ENCODE assay signal across 25 mouse cellular contexts in the genomic region with DNA sequence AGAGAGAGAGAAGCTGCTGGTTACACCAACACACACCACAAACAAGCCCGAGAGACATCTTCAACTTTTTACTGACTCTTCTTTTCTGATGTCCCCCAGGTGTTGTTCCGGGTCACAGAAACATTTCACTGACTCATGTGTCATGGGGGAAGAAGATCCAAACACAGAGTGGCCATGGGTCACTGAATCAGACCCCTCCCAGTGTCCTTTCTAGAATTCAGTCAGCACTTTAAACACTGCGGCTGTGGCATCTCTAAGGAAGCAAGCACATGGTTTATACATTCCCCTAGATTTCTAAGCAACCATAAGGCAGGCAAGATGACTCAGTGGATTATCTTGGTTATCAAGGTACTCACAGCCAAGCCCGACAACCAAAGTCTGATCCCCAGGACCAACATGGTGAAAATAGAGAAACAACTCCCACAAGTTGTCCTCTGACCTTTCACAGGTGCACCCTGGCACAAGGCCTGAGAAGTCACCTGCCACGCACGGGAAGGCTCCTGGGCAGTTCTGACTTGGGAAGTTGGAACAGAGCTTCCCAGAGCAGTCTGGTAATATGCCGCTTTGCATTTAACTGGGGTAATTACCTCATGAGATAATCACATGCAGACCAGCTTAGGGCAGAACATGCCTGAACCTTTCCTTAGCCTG. TPM values are rescaled to one million over a fixed set of nuclear protein-coding genes. Genes with fewer than 3 reads are reported as not detected.
DNase-seq lines count a peak whose midpoint lies in the region; ATAC-seq and TF ChIP-seq lines count a peak whose summit lies in the region.
"Had no signal": no experiment of that assay in that cellular context is flagged by ENCODE, and none has a peak within 500 bp of the region (broad histone marks: within the 10 kb centered on the region; RNA-seq: fewer than 3 reads in every experiment).

No protein-coding gene starts in this region.

- ATAC-seq in intestine, postnatal 0 days = peak; percentile 58
- peak; percentile 41; the same call in 1 of the 2 replicates for ATAC-seq in kidney, embryonic 14.5 days (ENCODE audit: low FRiP score, low TSS enrichment)
- ATAC-seq: CD4-positive, CD25-positive, alpha-beta regulatory T cell, adult 4 months; forebrain, embryonic 16.5 days; liver, postnatal 0 days; lung, postnatal 0 days; Patski had no signal

- peak; percentile 12 for DNase-seq in 416B (ENCODE audit: low read depth)
- DNase-seq in kidney, postnatal 25 days = peak; percentile 73 to 84
- DNase-seq in left cerebral cortex, adult 9 months (ENCODE audit: low spot score in 2 of 2) = no peak
- DNase-seq in cerebellum, adult 18-20 months = no peak
- no peak for DNase-seq in right cerebral cortex, postnatal 14 days
- no peak for DNase-seq in limb, embryonic 10.5 days (ENCODE audit: low spot score)
- DNase-seq: adrenal gland, adult 2 months; cerebellum, adult 11-12 months; cerebellum, postnatal 14 days; heart, postnatal 36 days; liver, postnatal 0 days; thymus, postnatal 14 days had no signal

- no peak for TF ChIP-seq CTCF in intestine, postnatal 0 days (IDR thresholded peaks at IDR 0.05; ENCODE audit: low read depth)

- peak overlapping the region; percentile 86 for H3K27ac ChIP-seq in intestine, postnatal 0 days (ENCODE audit: low read depth, low read length)
- no peak overlapping the region for H3K27ac ChIP-seq in kidney, embryonic 14.5 days (ENCODE audit: low read depth, low read length)
- no peak overlapping the region for H3K27ac ChIP-seq in limb, embryonic 10.5 days
- H3K27ac ChIP-seq: forebrain, embryonic 10.5 days; heart, embryonic 15.5 days; hindbrain, embryonic 15.5 days; limb, embryonic 12.5 days; macrophage had no signal

- peaks cover 18% of the 10 kb centered on the region; the same call in 1 of the 2 replicates for H3K4me1 ChIP-seq in intestine, postnatal 0 days (replicated peaks; ENCODE audit: control insufficient read depth, insufficient read depth, low read length)
- H3K4me1 ChIP-seq in kidney, embryonic 14.5 days (ENCODE audit: control insufficient read depth, insufficient read depth, low read length) = peaks cover 31% of the 10 kb centered on the region
- H3K4me1 ChIP-seq in limb, embryonic 10.5 days = peaks cover 11% of the 10 kb centered on the region
- H3K4me1 ChIP-seq: hindbrain, embryonic 15.5 days had no signal

- 50% methylated on average over 7 of the region's 7 CpGs for WGBS in intestine, postnatal 0 days
- 44% methylated on average over 7 of the region's 7 CpGs for WGBS in kidney, embryonic 14.5 days
- WGBS in limb, embryonic 10.5 days = 90% methylated on average over 7 of the region's 7 CpGs

- no peak overlapping the region for H3K4me3 ChIP-seq in intestine, postnatal 0 days (ENCODE audit: low read depth, low read length)
- H3K4me3 ChIP-seq in kidney, embryonic 14.5 days (ENCODE audit: low read length) = no peak overlapping the region
- H3K4me3 ChIP-seq in limb, embryonic 10.5 days = no peak overlapping the region
- H3K4me3 ChIP-seq: forebrain, embryonic 10.5 days; heart, embryonic 15.5 days; hindbrain, embryonic 15.5 days; limb, embryonic 12.5 days had no signal

- 0 out of 2 replicates have a peak overlapping the region, but pooled peaks have one; percentile 0 for H3K9ac ChIP-seq in intestine, postnatal 0 days (ENCODE audit: low read depth, low read length)
- H3K9ac ChIP-seq in kidney, embryonic 14.5 days (ENCODE audit: low read depth, low read length) = no peak overlapping the region
- H3K9ac ChIP-seq: heart, embryonic 15.5 days; hindbrain, embryonic 15.5 days; limb, embryonic 12.5 days; liver, postnatal 0 days had no signal

- no peaks in the 10 kb centered on the region for H3K27me3 ChIP-seq in intestine, postnatal 0 days (replicated peaks; ENCODE audit: control insufficient read depth, insufficient read depth, low read length)
- no peaks in the 10 kb centered on the region for H3K27me3 ChIP-seq in kidney, embryonic 14.5 days (ENCODE audit: control insufficient read depth, insufficient read depth, low read length)
- no peaks in the 10 kb centered on the region for H3K27me3 ChIP-seq in limb, embryonic 10.5 days (ENCODE audit: low read depth, poor library complexity, severe bottlenecking)
- H3K27me3 ChIP-seq: heart, embryonic 15.5 days; hindbrain, embryonic 15.5 days; limb, embryonic 12.5 days; Patski had no signal

- H3K4me2 ChIP-seq in intestine, postnatal 0 days (replicated peaks; ENCODE audit: low read depth) = no peak overlapping the region
- H3K4me2 ChIP-seq in kidney, embryonic 14.5 days (replicated peaks; ENCODE audit: low read depth, low read length) = no peak overlapping the region
- H3K4me2 ChIP-seq: heart, embryonic 15.5 days; hindbrain, embryonic 15.5 days; limb, embryonic 12.5 days; liver, embryonic 11.5 days had no signal

- H3K9me3 ChIP-seq in intestine, postnatal 0 days (ENCODE audit: control insufficient read depth) = no peaks in the 10 kb centered on the region
- H3K9me3 ChIP-seq in kidney, embryonic 14.5 days (ENCODE audit: control insufficient read depth, low read length) = no peaks in the 10 kb centered on the region
- no peaks in the 10 kb centered on the region for H3K9me3 ChIP-seq in limb, embryonic 10.5 days (replicated peaks)
- H3K9me3 ChIP-seq: forebrain, embryonic 10.5 days; G1E; heart, embryonic 15.5 days; hindbrain, embryonic 15.5 days; limb, embryonic 12.5 days had no signal

- H3K36me3 ChIP-seq in intestine, postnatal 0 days (ENCODE audit: control insufficient read depth, insufficient read depth) = 0 out of 2 replicates have a peak, but pooled peaks cover 4% of the 10 kb centered on the region
- no peaks in the 10 kb centered on the region for H3K36me3 ChIP-seq in kidney, embryonic 14.5 days (ENCODE audit: control insufficient read depth, insufficient read depth, low read length)
- H3K36me3 ChIP-seq in limb, embryonic 10.5 days = no peaks in the 10 kb centered on the region
- H3K36me3 ChIP-seq: forebrain, embryonic 10.5 days; G1E; heart, embryonic 15.5 days; hindbrain, embryonic 15.5 days; limb, embryonic 12.5 days had no signal

RNA-seq across cellular contexts. Expression of a gene that starts 25.5 kb away (rescaled TPM):
- 35.5 and 36.4 TPM in 2 replicates for polyA plus RNA-seq in intestine, postnatal 0 days (2015; fragmentation: Nextera tagmentation; extraction: Ambion mirVana)
- 63.1 and 69.7 TPM in 2 replicates for polyA plus RNA-seq in kidney, embryonic 14.5 days (2014; fragmentation: Nextera tagmentation; extraction: Ambion mirVana)
- 60.5 and 63.1 TPM in 2 replicates for polyA plus RNA-seq in limb, embryonic 10.5 days (2016; fragmentation: Nextera tagmentation; extraction: Ambion mirVana)

RNA-seq across cellular contexts. Expression of a gene that starts 31.5 kb away (rescaled TPM):
- polyA plus RNA-seq in intestine, postnatal 0 days (2015; fragmentation: Nextera tagmentation; extraction: Ambion mirVana) = 188 TPM in 2 replicates
- 6.9 and 9.6 TPM in 2 replicates for polyA plus RNA-seq in kidney, embryonic 14.5 days (2014; fragmentation: Nextera tagmentation; extraction: Ambion mirVana)
- polyA plus RNA-seq in limb, embryonic 10.5 days (2016; fragmentation: Nextera tagmentation; extraction: Ambion mirVana) = 2.3 and 3.1 TPM in 2 replicates

RNA-seq across cellular contexts. Expression of a gene that starts 40.6 kb away (rescaled TPM):
- polyA plus RNA-seq in intestine, postnatal 0 days (2015; fragmentation: Nextera tagmentation; extraction: Ambion mirVana) = 300 and 317 TPM in 2 replicates
- 269 and 360 TPM in 2 replicates for polyA plus RNA-seq in kidney, embryonic 14.5 days (2014; fragmentation: Nextera tagmentation; extraction: Ambion mirVana)
- 198 and 219 TPM in 2 replicates for polyA plus RNA-seq in limb, embryonic 10.5 days (2016; fragmentation: Nextera tagmentation; extraction: Ambion mirVana)

RNA-seq across cellular contexts. Expression of a gene that starts 45.3 kb away (rescaled TPM):
- 49.4 and 53.7 TPM in 2 replicates for polyA plus RNA-seq in intestine, postnatal 0 days (2015; fragmentation: Nextera tagmentation; extraction: Ambion mirVana)
- polyA plus RNA-seq in kidney, embryonic 14.5 days (2014; fragmentation: Nextera tagmentation; extraction: Ambion mirVana) = 101 and 167 TPM in 2 replicates
- polyA plus RNA-seq in limb, embryonic 10.5 days (2016; fragmentation: Nextera tagmentation; extraction: Ambion mirVana) = 68.3 and 84.7 TPM in 2 replicates
- polyA plus RNA-seq: CD4-positive, CD25-positive, alpha-beta regulatory T cell, adult 4 months had no signal

Comparison
In these comparisons a context has a peak if more than half of its experiments do, and no peak if none do; other contexts are left out.
1. DNase-seq: peak in 416B (single experiment) and kidney, postnatal 25 days (2 of 2); none in left cerebral cortex, adult 9 months (0 of 2), cerebellum, adult 18-20 months (0 of 2), right cerebral cortex, postnatal 14 days (single experiment) and limb, embryonic 10.5 days (single experiment).
2. RNA of a gene that starts 31.5 kb away (polyA plus RNA-seq): 188 TPM in intestine, postnatal 0 days; 6.9 to 9.6 TPM in kidney, embryonic 14.5 days and 2.3 to 3.1 TPM in limb, embryonic 10.5 days; every median in the first group is over 10 times any median in the second.